23 mouse cellular contexts compared by ENCODE assay signal in genomic region chr19:54311723-54312122, GRCm38 (mm10).
DNase-seq lines count a peak whose midpoint lies in the region; ATAC-seq and TF ChIP-seq lines count a peak whose summit lies in the region.
"Had no signal": no experiment of that assay in that cellular context is flagged by ENCODE, and none has a peak within 500 bp of the region (broad histone marks: within the 10 kb centered on the region; RNA-seq: fewer than 3 reads in every experiment).

No protein-coding gene starts in this region.

- H3K4me1 ChIP-seq in forebrain, embryonic 14.5 days (ENCODE audit: control insufficient read depth, insufficient read depth, low read length) = peaks cover 3% of the 10 kb centered on the region; the same call in 1 of the 2 replicates
- H3K4me1 ChIP-seq in forebrain, embryonic 16.5 days (replicated peaks; ENCODE audit: control insufficient read depth, insufficient read depth, low read length) = no peaks in the 10 kb centered on the region
- no peaks in the 10 kb centered on the region for H3K4me1 ChIP-seq in hindbrain, embryonic 16.5 days (ENCODE audit: control insufficient read depth, insufficient read depth, low read depth, low read length)
- no peaks in the 10 kb centered on the region for H3K4me1 ChIP-seq in hindbrain, embryonic 12.5 days
- H3K4me1 ChIP-seq in midbrain, embryonic 11.5 days (ENCODE audit: control insufficient read depth, insufficient read depth, low read length) = no peaks in the 10 kb centered on the region
- H3K4me1 ChIP-seq in midbrain, postnatal 0 days (ENCODE audit: insufficient read depth, low read length) = no peaks in the 10 kb centered on the region
- H3K4me1 ChIP-seq: embryonic facial prominence, embryonic 10.5 days; embryonic facial prominence, embryonic 12.5 days had no signal

- 15% methylated on average over 1 of the region's 1 CpGs for WGBS in forebrain, embryonic 14.5 days
- WGBS in forebrain, embryonic 16.5 days = 13% methylated on average over 1 of the region's 1 CpGs
- 68% methylated on average over 1 of the region's 1 CpGs for WGBS in hindbrain, embryonic 16.5 days
- WGBS in hindbrain, embryonic 12.5 days = 78% methylated on average over 1 of the region's 1 CpGs
- 85% methylated on average over 1 of the region's 1 CpGs for WGBS in midbrain, embryonic 11.5 days
- WGBS in midbrain, postnatal 0 days = 87% methylated on average over 1 of the region's 1 CpGs

- no peaks in the 10 kb centered on the region for H3K27me3 ChIP-seq in forebrain, embryonic 14.5 days (replicated peaks; ENCODE audit: control insufficient read depth, insufficient read depth, low read length)
- H3K27me3 ChIP-seq in forebrain, embryonic 16.5 days (replicated peaks; ENCODE audit: control insufficient read depth, insufficient read depth, low read length) = no peaks in the 10 kb centered on the region
- H3K27me3 ChIP-seq in hindbrain, embryonic 16.5 days (replicated peaks; ENCODE audit: control insufficient read depth, insufficient read depth, low read length) = no peaks in the 10 kb centered on the region
- no peaks in the 10 kb centered on the region for H3K27me3 ChIP-seq in hindbrain, embryonic 12.5 days
- H3K27me3 ChIP-seq in midbrain, embryonic 11.5 days (ENCODE audit: control insufficient read depth, insufficient read depth, low read length) = no peaks in the 10 kb centered on the region
- no peaks in the 10 kb centered on the region for H3K27me3 ChIP-seq in midbrain, postnatal 0 days (ENCODE audit: insufficient read depth, low read length)
- H3K27me3 ChIP-seq: CH12.LX; embryonic facial prominence, embryonic 12.5 days had no signal

- no peak overlapping the region for H3K27ac ChIP-seq in forebrain, embryonic 14.5 days (ENCODE audit: low read depth, low read length)
- H3K27ac ChIP-seq in forebrain, embryonic 16.5 days (ENCODE audit: low read length) = no peak overlapping the region
- H3K27ac ChIP-seq in hindbrain, embryonic 16.5 days (ENCODE audit: low read depth, low read length) = no peak overlapping the region
- no peak overlapping the region for H3K27ac ChIP-seq in hindbrain, embryonic 12.5 days
- no peak overlapping the region for H3K27ac ChIP-seq in midbrain, embryonic 11.5 days (ENCODE audit: low read depth, low read length)
- no peak overlapping the region for H3K27ac ChIP-seq in midbrain, postnatal 0 days (ENCODE audit: low read depth, low read length)
- H3K27ac ChIP-seq: embryonic facial prominence, embryonic 10.5 days; embryonic facial prominence, embryonic 12.5 days; forebrain, embryonic 13.5 days had no signal

- no peak for DNase-seq in forebrain, embryonic 14.5 days (ENCODE audit: low spot score)
- DNase-seq in midbrain, embryonic 11.5 days (ENCODE audit: low spot score, missing footprints) = peak; percentile 39
- no peak for DNase-seq in midbrain, postnatal 0 days (ENCODE audit: low spot score)
- DNase-seq: adrenal gland, adult 8-10 months; adrenal gland, postnatal 14 days; adrenal gland, postnatal 36 days; B cell, adult 2 months; cerebellum, adult 11-12 months; cerebellum, adult 2 months; cerebellum, adult 9-10 months; cerebellum, postnatal 25 days had no signal

- no peaks in the 10 kb centered on the region for H3K9me3 ChIP-seq in forebrain, embryonic 14.5 days (replicated peaks; ENCODE audit: control insufficient read depth, low read length)
- H3K9me3 ChIP-seq in forebrain, embryonic 16.5 days (ENCODE audit: control insufficient read depth, low read length) = no peaks in the 10 kb centered on the region
- H3K9me3 ChIP-seq in hindbrain, embryonic 16.5 days (ENCODE audit: control insufficient read depth, low read length) = no peaks in the 10 kb centered on the region
- no peaks in the 10 kb centered on the region for H3K9me3 ChIP-seq in hindbrain, embryonic 12.5 days (replicated peaks)
- H3K9me3 ChIP-seq in midbrain, embryonic 11.5 days (ENCODE audit: control insufficient read depth, low read length) = no peaks in the 10 kb centered on the region
- no peaks in the 10 kb centered on the region for H3K9me3 ChIP-seq in midbrain, postnatal 0 days (ENCODE audit: low read length)
- H3K9me3 ChIP-seq: embryonic facial prominence, embryonic 10.5 days; embryonic facial prominence, embryonic 12.5 days; forebrain, embryonic 13.5 days; G1E had no signal

- no peaks in the 10 kb centered on the region for H3K36me3 ChIP-seq in forebrain, embryonic 14.5 days (ENCODE audit: control insufficient read depth, insufficient read depth, low read length)
- no peaks in the 10 kb centered on the region for H3K36me3 ChIP-seq in forebrain, embryonic 16.5 days (ENCODE audit: control insufficient read depth, insufficient read depth)
- no peaks in the 10 kb centered on the region for H3K36me3 ChIP-seq in hindbrain, embryonic 16.5 days (ENCODE audit: control insufficient read depth, insufficient read depth, low read length)
- no peaks in the 10 kb centered on the region for H3K36me3 ChIP-seq in hindbrain, embryonic 12.5 days
- no peaks in the 10 kb centered on the region for H3K36me3 ChIP-seq in midbrain, embryonic 11.5 days (ENCODE audit: control insufficient read depth, insufficient read depth, low read length)
- H3K36me3 ChIP-seq in midbrain, postnatal 0 days (ENCODE audit: insufficient read depth, low read length) = no peaks in the 10 kb centered on the region
- H3K36me3 ChIP-seq: embryonic facial prominence, embryonic 10.5 days; embryonic facial prominence, embryonic 12.5 days; G1E had no signal

- H3K4me3 ChIP-seq in forebrain, embryonic 14.5 days (ENCODE audit: low read depth, low read length) = no peak overlapping the region
- H3K4me3 ChIP-seq in forebrain, embryonic 16.5 days (replicated peaks; ENCODE audit: low read length) = no peak overlapping the region
- H3K4me3 ChIP-seq in hindbrain, embryonic 16.5 days (ENCODE audit: low read length) = no peak overlapping the region
- H3K4me3 ChIP-seq in hindbrain, embryonic 12.5 days = no peak overlapping the region
- H3K4me3 ChIP-seq in midbrain, embryonic 11.5 days (ENCODE audit: low read depth, low read length) = no peak overlapping the region
- no peak overlapping the region for H3K4me3 ChIP-seq in midbrain, postnatal 0 days (ENCODE audit: low read depth, low read length)
- H3K4me3 ChIP-seq: embryonic facial prominence, embryonic 10.5 days; embryonic facial prominence, embryonic 12.5 days; forebrain, embryonic 13.5 days had no signal

- no peak overlapping the region for H3K4me2 ChIP-seq in forebrain, embryonic 14.5 days (ENCODE audit: low read length)
- no peak overlapping the region for H3K4me2 ChIP-seq in forebrain, embryonic 16.5 days (ENCODE audit: low read length)
- no peak overlapping the region for H3K4me2 ChIP-seq in hindbrain, embryonic 16.5 days (ENCODE audit: low read length)
- no peak overlapping the region for H3K4me2 ChIP-seq in hindbrain, embryonic 12.5 days (replicated peaks)
- no peak overlapping the region for H3K4me2 ChIP-seq in midbrain, embryonic 11.5 days
- H3K4me2 ChIP-seq in midbrain, postnatal 0 days (ENCODE audit: low read depth, low read length, poor library complexity, severe bottlenecking) = no peak overlapping the region
- H3K4me2 ChIP-seq: embryonic facial prominence, embryonic 12.5 days; forebrain, embryonic 13.5 days had no signal

- TF ChIP-seq CTCF in midbrain, postnatal 0 days (IDR thresholded peaks at IDR 0.05) = no peak

- peak; percentile 54 for ATAC-seq in forebrain, embryonic 14.5 days
- ATAC-seq in forebrain, embryonic 16.5 days = no peak
- 0 out of 2 replicates have a peak, but pooled peaks have one; percentile 14 for ATAC-seq in hindbrain, embryonic 16.5 days
- no peak for ATAC-seq in hindbrain, embryonic 12.5 days (ENCODE audit: low FRiP score)
- ATAC-seq in midbrain, embryonic 11.5 days (ENCODE audit: low FRiP score) = no peak
- no peak for ATAC-seq in midbrain, postnatal 0 days (ENCODE audit: low FRiP score)
- ATAC-seq: activated CD4-positive, CD25-positive, alpha-beta regulatory T cell, adult 4 months; CD4-positive, CD25-positive, alpha-beta regulatory T cell, adult 4 months; Patski had no signal

- H3K9ac ChIP-seq in forebrain, embryonic 14.5 days (ENCODE audit: low read length) = no peak overlapping the region
- H3K9ac ChIP-seq in forebrain, embryonic 16.5 days (replicated peaks; ENCODE audit: low read depth, low read length) = no peak overlapping the region
- H3K9ac ChIP-seq in hindbrain, embryonic 16.5 days (ENCODE audit: low read depth, low read length) = no peak overlapping the region
- H3K9ac ChIP-seq in hindbrain, embryonic 12.5 days = no peak overlapping the region
- no peak overlapping the region for H3K9ac ChIP-seq in midbrain, embryonic 11.5 days (ENCODE audit: low read length)
- no peak overlapping the region for H3K9ac ChIP-seq in midbrain, postnatal 0 days (replicated peaks; ENCODE audit: low read length, poor library complexity, severe bottlenecking)
- H3K9ac ChIP-seq: embryonic facial prominence, embryonic 12.5 days; forebrain, embryonic 13.5 days; forebrain, postnatal 0 days had no signal

Comparison
In these comparisons a context has a peak if more than half of its experiments do, and no peak if none do; other contexts are left out.
1. ATAC-seq: peak in forebrain, embryonic 14.5 days (single experiment) and hindbrain, embryonic 16.5 days (single experiment); none in forebrain, embryonic 16.5 days (single experiment), hindbrain, embryonic 12.5 days (single experiment), midbrain, embryonic 11.5 days (single experiment) and midbrain, postnatal 0 days (single experiment).